11 mouse cellular contexts compared by ENCODE assay signal in the genomic region with DNA sequence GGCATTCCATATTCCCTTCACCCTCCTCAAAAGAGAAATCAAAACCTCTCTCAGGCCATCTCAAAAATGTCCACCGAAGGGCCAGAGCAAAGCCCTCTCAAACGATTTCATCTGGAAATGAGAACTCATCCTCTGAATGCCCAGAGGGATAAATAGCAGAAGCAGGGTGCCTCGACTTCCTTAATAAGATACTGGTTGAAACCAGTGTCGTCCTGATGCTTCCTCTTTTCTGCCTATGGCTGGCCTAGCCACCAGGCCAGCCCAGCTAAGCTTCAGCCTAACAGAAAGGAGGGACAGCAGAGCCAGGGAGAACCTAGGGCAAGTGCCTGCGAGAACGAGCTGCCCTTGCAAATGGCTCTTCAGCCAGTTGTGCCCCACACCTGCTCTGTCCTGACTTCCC. TPM values are rescaled to one million over a fixed set of nuclear protein-coding genes. Genes with fewer than 3 reads are reported as not detected.
DNase-seq lines count a peak whose midpoint lies in the region; ATAC-seq lines count a peak whose summit lies in the region.
"Had no signal": no experiment of that assay in that cellular context is flagged by ENCODE, and none has a peak within 500 bp of the region (broad histone marks: within the 10 kb centered on the region; RNA-seq: fewer than 3 reads in every experiment).

No protein-coding gene starts in this region.

- no peak for DNase-seq in midbrain, embryonic 14.5 days
- DNase-seq in adrenal gland, adult 18-20 months (ENCODE audit: low spot score in 2 of 2): no peak
- DNase-seq in left cerebral cortex, adult 11 months (ENCODE audit: low spot score): no peak

- no peak overlapping the region for H3K4me3 ChIP-seq in heart, embryonic 15.5 days
- H3K4me3 ChIP-seq in heart, embryonic 11.5 days (ENCODE audit: low read depth, low read length): no peak overlapping the region
- no peak overlapping the region for H3K4me3 ChIP-seq in midbrain, embryonic 16.5 days (ENCODE audit: low read depth, low read length)
- no peak overlapping the region for H3K4me3 ChIP-seq in midbrain, embryonic 14.5 days (replicated peaks; ENCODE audit: low read depth, low read length)
- no peak overlapping the region for H3K4me3 ChIP-seq in liver, embryonic 12.5 days
- no peak overlapping the region for H3K4me3 ChIP-seq in stomach, embryonic 16.5 days (replicated peaks; ENCODE audit: low read length)
- H3K4me3 ChIP-seq: hindbrain, embryonic 12.5 days had no signal

- 64% methylated on average over 6 of the region's 6 CpGs for WGBS in heart, embryonic 15.5 days
- 61% methylated on average over 6 of the region's 6 CpGs for whole genome bisulfite sequencing in heart, embryonic 11.5 days (ENCODE audit: insufficient replicate concordance)
- WGBS in midbrain, embryonic 16.5 days: 67% methylated on average over 6 of the region's 6 CpGs
- 69% methylated on average over 6 of the region's 6 CpGs for WGBS in midbrain, embryonic 14.5 days
- 23% methylated on average over 6 of the region's 6 CpGs for WGBS in liver, embryonic 12.5 days (ENCODE audit: insufficient replicate concordance)
- WGBS in stomach, embryonic 16.5 days: 58% methylated on average over 6 of the region's 6 CpGs

- H3K27ac ChIP-seq in heart, embryonic 15.5 days: peak overlapping the region; percentile 47; the same call in 1 of the 2 replicates
- no peak overlapping the region for H3K27ac ChIP-seq in heart, embryonic 11.5 days (ENCODE audit: low read depth, low read length)
- peak overlapping the region; percentile 9; the same call in 1 of the 2 replicates for H3K27ac ChIP-seq in midbrain, embryonic 16.5 days (ENCODE audit: low read length)
- no peak overlapping the region for H3K27ac ChIP-seq in midbrain, embryonic 14.5 days (replicated peaks; ENCODE audit: low read depth, low read length)
- peak overlapping the region; percentile 36; the same call in 1 of the 2 replicates for H3K27ac ChIP-seq in liver, embryonic 12.5 days
- peak overlapping the region; percentile 17 for H3K27ac ChIP-seq in stomach, embryonic 16.5 days (ENCODE audit: low read length)
- H3K27ac ChIP-seq: hindbrain, embryonic 12.5 days had no signal

- no peak overlapping the region for H3K9ac ChIP-seq in heart, embryonic 15.5 days
- no peak overlapping the region for H3K9ac ChIP-seq in heart, embryonic 11.5 days (ENCODE audit: low read depth, low read length)
- no peak overlapping the region for H3K9ac ChIP-seq in midbrain, embryonic 16.5 days (ENCODE audit: low read depth, low read length)
- H3K9ac ChIP-seq in midbrain, embryonic 14.5 days (replicated peaks; ENCODE audit: low read length): no peak overlapping the region
- H3K9ac ChIP-seq in liver, embryonic 12.5 days: no peak overlapping the region
- peak overlapping the region; percentile 39; the same call in 1 of the 2 replicates for H3K9ac ChIP-seq in stomach, embryonic 16.5 days (ENCODE audit: low read length)
- H3K9ac ChIP-seq: hindbrain, embryonic 12.5 days had no signal

- H3K4me1 ChIP-seq in heart, embryonic 15.5 days (replicated peaks): peaks cover 54% of the 10 kb centered on the region
- H3K4me1 ChIP-seq in heart, embryonic 11.5 days (ENCODE audit: control insufficient read depth, insufficient read depth, low read length): peaks cover 21% of the 10 kb centered on the region
- peaks cover 21% of the 10 kb centered on the region for H3K4me1 ChIP-seq in midbrain, embryonic 16.5 days (ENCODE audit: control insufficient read depth, insufficient read depth, low read length)
- peaks cover 23% of the 10 kb centered on the region for H3K4me1 ChIP-seq in midbrain, embryonic 14.5 days (ENCODE audit: control insufficient read depth, insufficient read depth, low read length)
- peaks cover 22% of the 10 kb centered on the region for H3K4me1 ChIP-seq in liver, embryonic 12.5 days
- peaks cover 48% of the 10 kb centered on the region for H3K4me1 ChIP-seq in stomach, embryonic 16.5 days (ENCODE audit: control insufficient read depth, insufficient read depth, low read length)

- H3K4me2 ChIP-seq in heart, embryonic 15.5 days: no peak overlapping the region
- H3K4me2 ChIP-seq in heart, embryonic 11.5 days: no peak overlapping the region
- no peak overlapping the region for H3K4me2 ChIP-seq in midbrain, embryonic 16.5 days (ENCODE audit: low read length)
- no peak overlapping the region for H3K4me2 ChIP-seq in midbrain, embryonic 14.5 days (ENCODE audit: low read length)
- H3K4me2 ChIP-seq in liver, embryonic 12.5 days: no peak overlapping the region
- no peak overlapping the region for H3K4me2 ChIP-seq in stomach, embryonic 16.5 days (ENCODE audit: low read depth, low read length)
- H3K4me2 ChIP-seq: hindbrain, embryonic 12.5 days had no signal

- no peak for ATAC-seq in heart, embryonic 15.5 days (replicated peaks; ENCODE audit: insufficient number of reproducible peaks, insufficient read depth, low FRiP score, low read depth)
- ATAC-seq in heart, embryonic 11.5 days (replicated peaks; ENCODE audit: insufficient number of reproducible peaks, low FRiP score, low TSS enrichment): no peak
- no peak for ATAC-seq in midbrain, embryonic 16.5 days
- no peak for ATAC-seq in midbrain, embryonic 14.5 days (ENCODE audit: low FRiP score, low TSS enrichment)
- no peak for ATAC-seq in liver, embryonic 12.5 days
- ATAC-seq in stomach, embryonic 16.5 days (ENCODE audit: insufficient read depth, low FRiP score): no peak

- H3K9me3 ChIP-seq in heart, embryonic 15.5 days (replicated peaks): no peaks in the 10 kb centered on the region
- H3K9me3 ChIP-seq in heart, embryonic 11.5 days (replicated peaks; ENCODE audit: control insufficient read depth, low read length): no peaks in the 10 kb centered on the region
- H3K9me3 ChIP-seq in midbrain, embryonic 16.5 days (replicated peaks; ENCODE audit: control insufficient read depth, low read length, poor library complexity, severe bottlenecking): no peaks in the 10 kb centered on the region
- no peaks in the 10 kb centered on the region for H3K9me3 ChIP-seq in midbrain, embryonic 14.5 days (ENCODE audit: control insufficient read depth, low read length)
- H3K9me3 ChIP-seq in liver, embryonic 12.5 days (replicated peaks): no peaks in the 10 kb centered on the region
- no peaks in the 10 kb centered on the region for H3K9me3 ChIP-seq in stomach, embryonic 16.5 days (replicated peaks; ENCODE audit: control insufficient read depth, low read length)
- H3K9me3 ChIP-seq: hindbrain, embryonic 12.5 days had no signal

- no peaks in the 10 kb centered on the region for H3K36me3 ChIP-seq in heart, embryonic 15.5 days
- no peaks in the 10 kb centered on the region for H3K36me3 ChIP-seq in heart, embryonic 11.5 days (ENCODE audit: control insufficient read depth, insufficient read depth, low read length)
- no peaks in the 10 kb centered on the region for H3K36me3 ChIP-seq in midbrain, embryonic 16.5 days (ENCODE audit: control insufficient read depth, insufficient read depth, low read length)
- H3K36me3 ChIP-seq in midbrain, embryonic 14.5 days (ENCODE audit: control insufficient read depth, insufficient read depth, low read length): no peaks in the 10 kb centered on the region
- H3K36me3 ChIP-seq in liver, embryonic 12.5 days: no peaks in the 10 kb centered on the region
- H3K36me3 ChIP-seq in stomach, embryonic 16.5 days (ENCODE audit: control insufficient read depth, insufficient read depth, low read length): no peaks in the 10 kb centered on the region
- H3K36me3 ChIP-seq: hindbrain, embryonic 12.5 days had no signal

- no peaks in the 10 kb centered on the region for H3K27me3 ChIP-seq in heart, embryonic 15.5 days
- no peaks in the 10 kb centered on the region for H3K27me3 ChIP-seq in heart, embryonic 11.5 days (ENCODE audit: control insufficient read depth, insufficient read depth, low read length)
- no peaks in the 10 kb centered on the region for H3K27me3 ChIP-seq in midbrain, embryonic 16.5 days (ENCODE audit: control insufficient read depth, insufficient read depth, low read depth, low read length)
- no peaks in the 10 kb centered on the region for H3K27me3 ChIP-seq in midbrain, embryonic 14.5 days (ENCODE audit: control insufficient read depth, insufficient read depth, low read length)
- H3K27me3 ChIP-seq in liver, embryonic 12.5 days (replicated peaks): no peaks in the 10 kb centered on the region
- H3K27me3 ChIP-seq in stomach, embryonic 16.5 days (ENCODE audit: control insufficient read depth, insufficient read depth, low read length): no peaks in the 10 kb centered on the region
- H3K27me3 ChIP-seq: hindbrain, embryonic 12.5 days had no signal

RNA-seq across cellular contexts. Expression of a gene that starts 17.8 kb away (rescaled TPM):
- polyA plus RNA-seq in heart, embryonic 15.5 days (2015; fragmentation: Nextera tagmentation; extraction: Ambion mirVana): 1.8 and 4.3 TPM in 2 replicates
- 1.4 and 1.7 TPM in 2 replicates for polyA plus RNA-seq in heart, embryonic 11.5 days (2014; fragmentation: Nextera tagmentation; extraction: Ambion mirVana)
- 4.4 TPM in 2 replicates for polyA plus RNA-seq in midbrain, embryonic 16.5 days (2015; fragmentation: Nextera tagmentation; extraction: Ambion mirVana)
- 3.0 and 3.4 TPM in 2 replicates for polyA plus RNA-seq in midbrain, embryonic 14.5 days (2014; fragmentation: Nextera tagmentation; extraction: Ambion mirVana)
- polyA plus RNA-seq in liver, embryonic 12.5 days (2016; fragmentation: Nextera tagmentation; extraction: Ambion mirVana): 0.84 and 0.93 TPM in 2 replicates
- 4.2 and 4.9 TPM in 2 replicates for polyA plus RNA-seq in stomach, embryonic 16.5 days (2015; fragmentation: Nextera tagmentation; extraction: Ambion mirVana)
- total RNA-seq in adrenal gland, adult 18-20 months (2021): 10 to 100 TPM in 1 of 2 experiments, 1 to 10 TPM in 1; 9.2 to 10.5 TPM

RNA-seq across cellular contexts. Expression of a gene that starts 31.3 kb away (rescaled TPM):
- polyA plus RNA-seq in heart, embryonic 15.5 days (2015; fragmentation: Nextera tagmentation; extraction: Ambion mirVana): not detected in 2 replicates
- polyA plus RNA-seq in heart, embryonic 11.5 days (2014; fragmentation: Nextera tagmentation; extraction: Ambion mirVana): not detected in 2 replicates
- 1.2 and 1.3 TPM in 2 replicates for polyA plus RNA-seq in midbrain, embryonic 16.5 days (2015; fragmentation: Nextera tagmentation; extraction: Ambion mirVana)
- polyA plus RNA-seq in midbrain, embryonic 14.5 days (2014; fragmentation: Nextera tagmentation; extraction: Ambion mirVana): 0.25 and 0.27 TPM in 2 replicates
- not detected in 2 replicates for polyA plus RNA-seq in liver, embryonic 12.5 days (2016; fragmentation: Nextera tagmentation; extraction: Ambion mirVana)
- polyA plus RNA-seq in stomach, embryonic 16.5 days (2015; fragmentation: Nextera tagmentation; extraction: Ambion mirVana): not detected in 2 replicates
- total RNA-seq in adrenal gland, adult 18-20 months (2021): not detected
- polyA plus RNA-seq: embryonic facial prominence, embryonic 11.5 days; hindbrain, embryonic 12.5 days; limb, embryonic 11.5 days had no signal

RNA-seq across cellular contexts. Expression of a gene that starts 41.2 kb away (rescaled TPM):
- 0.18 and 0.37 TPM in 2 replicates for polyA plus RNA-seq in heart, embryonic 15.5 days (2015; fragmentation: Nextera tagmentation; extraction: Ambion mirVana)
- polyA plus RNA-seq in heart, embryonic 11.5 days (2014; fragmentation: Nextera tagmentation; extraction: Ambion mirVana): not detected in 2 replicates
- polyA plus RNA-seq in midbrain, embryonic 16.5 days (2015; fragmentation: Nextera tagmentation; extraction: Ambion mirVana): 2.3 and 3.1 TPM in 2 replicates
- 0.88 and 2.1 TPM in 2 replicates for polyA plus RNA-seq in midbrain, embryonic 14.5 days (2014; fragmentation: Nextera tagmentation; extraction: Ambion mirVana)
- polyA plus RNA-seq in liver, embryonic 12.5 days (2016; fragmentation: Nextera tagmentation; extraction: Ambion mirVana): 0.11 TPM in 1 of 2 replicates, not detected in the other
- 0.67 and 0.83 TPM in 2 replicates for polyA plus RNA-seq in stomach, embryonic 16.5 days (2015; fragmentation: Nextera tagmentation; extraction: Ambion mirVana)
- total RNA-seq in adrenal gland, adult 18-20 months (2021): under 1 TPM; 0.27 to 0.61 TPM

Comparison
In these comparisons a context has a peak if more than half of its experiments do, and no peak if none do; other contexts are left out.
1. H3K27ac ChIP-seq: peak in heart, embryonic 15.5 days (single experiment), midbrain, embryonic 16.5 days (single experiment), liver, embryonic 12.5 days (single experiment) and stomach, embryonic 16.5 days (single experiment); none in heart, embryonic 11.5 days (single experiment) and midbrain, embryonic 14.5 days (single experiment).